Mouse (Mus musculus): ENCODE results near the gene Eppin.
"Not testable (repeated sequence)": the region's sequence is repeated elsewhere in the genome, so short reads cannot be mapped to it uniquely, and the experiment has no call there.

The Eppin gene

DNA sequence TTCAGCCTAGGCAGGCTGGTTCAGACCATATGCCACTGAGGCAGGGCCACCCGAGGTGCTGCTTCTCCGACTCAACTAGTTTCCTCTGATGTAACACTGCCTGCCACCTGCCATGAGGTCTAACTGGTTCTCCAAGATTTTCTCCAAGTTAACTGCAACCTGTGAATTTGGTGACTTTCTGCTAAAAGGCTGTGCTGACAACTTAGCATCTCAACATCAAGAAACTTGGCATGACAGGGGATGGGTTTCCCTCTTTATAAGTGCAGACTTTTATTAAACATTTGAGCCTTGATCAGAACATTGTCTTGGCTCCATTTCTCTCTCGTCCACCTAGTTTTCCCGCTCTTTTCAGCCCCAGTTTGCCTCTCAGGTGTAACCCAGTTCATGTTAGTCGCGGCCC lies 20.0 kb downstream of the Eppin start, which contains the start of gene Spint3:
Spint3 (minus strand) TSS at position 101 of the 400 bp plus-strand sequence.
- DNase-seq (ENCODE audit: low read depth, low spot score); H3K27me3 ChIP-seq (ENCODE audit: control insufficient read depth, insufficient read depth, low read length, poor library complexity, severe bottlenecking); H3K36me3 ChIP-seq (ENCODE audit: control insufficient read depth, insufficient read depth, low read length, poor library complexity, severe bottlenecking): not testable (repeated sequence)

DNA sequence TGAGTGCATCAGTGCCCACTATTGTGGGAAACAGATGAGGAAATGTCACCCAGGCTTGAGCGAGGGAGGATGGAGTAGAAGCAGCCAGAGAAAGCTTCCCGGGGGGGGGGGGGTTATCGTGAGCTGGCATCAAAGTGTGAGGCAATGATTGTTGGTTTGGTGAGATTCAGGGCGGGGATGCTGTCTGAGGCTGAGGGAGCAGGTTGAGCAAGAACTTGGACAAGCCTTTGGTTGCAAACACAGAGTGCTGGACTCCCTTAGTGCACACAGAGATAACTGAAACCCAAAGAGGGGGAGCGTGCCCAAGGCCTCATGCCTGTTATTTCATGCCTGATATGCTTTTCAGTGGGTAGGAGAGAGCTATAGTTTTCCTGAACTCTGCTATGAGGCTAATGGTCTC lies 25.9 kb downstream of the Eppin start:
- Histone ChIP-seq H3K27me3 (ENCODE audit: control insufficient read depth, insufficient read depth, low read length, poor library complexity, severe bottlenecking) (peaks cover 1% of the 10 kb centered on the region), H3K36me3 (ENCODE audit: control insufficient read depth, insufficient read depth, low read length, poor library complexity, severe bottlenecking) (no peaks in the 10 kb centered on the region)
- no peak for DNase-seq (ENCODE audit: low read depth, low spot score)

DNA sequence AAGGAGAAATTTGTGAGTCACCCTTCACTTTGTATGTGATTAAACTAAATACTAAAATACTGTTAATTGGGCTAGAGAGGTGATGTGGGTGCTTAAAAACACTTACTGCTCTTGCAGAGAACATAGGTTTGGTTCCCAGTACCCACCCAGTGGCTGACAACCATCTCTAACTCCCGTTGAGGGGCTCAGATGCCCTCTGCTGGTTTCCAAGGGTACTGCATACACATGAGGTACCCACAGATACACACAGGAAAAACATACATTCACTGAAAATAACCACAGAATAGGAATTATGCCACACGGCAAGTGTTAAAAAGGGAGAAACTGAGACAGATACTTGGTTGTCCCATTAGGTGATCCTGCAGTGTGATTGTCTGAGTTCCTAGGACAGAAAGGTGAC lies 26.4 kb downstream of the Eppin start:
- Histone ChIP-seq H3K36me3 (ENCODE audit: control insufficient read depth, insufficient read depth, low read length, poor library complexity, severe bottlenecking) (no peaks in the 10 kb centered on the region), H3K27me3 (ENCODE audit: control insufficient read depth, insufficient read depth, low read length, poor library complexity, severe bottlenecking) (peaks cover 1% of the 10 kb centered on the region)
- DNase-seq (ENCODE audit: low read depth, low spot score), result no peak

DNA sequence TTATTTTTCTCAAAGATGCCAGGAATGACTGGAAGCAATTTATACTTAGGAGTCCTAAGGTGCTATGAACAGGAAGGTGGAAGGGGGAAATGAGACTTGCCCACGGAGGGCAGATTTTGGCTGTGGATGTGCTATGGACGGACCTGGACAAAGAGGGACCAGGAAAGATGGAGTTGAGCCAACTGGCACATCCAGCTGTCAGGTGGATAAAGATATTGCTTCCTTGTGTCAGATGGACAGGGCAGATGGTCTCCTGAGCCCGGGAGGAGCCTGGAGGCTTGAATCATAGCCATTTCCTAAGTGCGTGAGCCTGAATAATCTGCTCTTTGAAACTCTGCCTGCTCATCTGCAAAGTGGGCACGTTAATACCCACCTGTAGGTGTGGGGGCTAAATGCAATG lies 29.0 kb downstream of the Eppin start:
- no peak for DNase-seq (ENCODE audit: low read depth, low spot score)
- Histone ChIP-seq H3K27me3 (ENCODE audit: control insufficient read depth, insufficient read depth, low read length, poor library complexity, severe bottlenecking) (peaks cover 1% of the 10 kb centered on the region), H3K36me3 (ENCODE audit: control insufficient read depth, insufficient read depth, low read length, poor library complexity, severe bottlenecking) (no peaks in the 10 kb centered on the region)

DNA sequence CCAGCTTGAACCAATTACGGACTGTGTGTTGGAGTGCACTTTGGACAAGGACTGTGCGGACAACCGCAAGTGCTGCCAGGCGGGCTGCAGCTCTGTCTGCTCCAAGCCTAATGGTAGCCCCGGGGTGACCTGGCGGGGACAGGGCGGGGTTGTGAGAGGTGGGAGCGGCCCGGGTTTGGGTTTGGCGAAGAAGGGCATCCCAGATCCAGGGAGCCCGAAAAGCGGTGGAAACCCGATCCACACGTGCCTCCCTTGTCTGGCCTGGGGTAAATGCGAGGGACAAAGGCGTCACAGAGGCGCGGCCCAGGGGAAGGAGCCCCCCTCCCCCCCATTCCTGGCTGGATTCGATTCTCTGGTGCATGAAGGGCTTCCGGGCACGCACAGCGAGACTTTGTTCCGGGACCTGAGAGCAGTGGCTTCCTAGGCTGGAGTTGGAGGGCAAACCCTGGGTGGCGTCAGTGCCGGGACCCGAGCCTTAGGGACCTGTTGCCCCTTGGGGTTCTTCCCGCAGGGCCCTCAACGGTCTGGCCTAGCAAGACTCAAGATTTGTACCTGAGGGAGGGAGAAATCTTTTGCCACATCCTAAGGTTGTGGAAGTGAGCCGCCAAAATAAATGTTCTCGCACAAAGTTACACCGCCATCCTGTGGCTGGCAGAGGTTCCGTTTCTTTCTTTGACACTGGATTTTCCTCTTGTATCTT lies 29.9 kb downstream of the Eppin start:
- Histone ChIP-seq H3K36me3 (ENCODE audit: control insufficient read depth, insufficient read depth, low read length, poor library complexity, severe bottlenecking) (no peaks in the 10 kb centered on the region), H3K27me3 (ENCODE audit: control insufficient read depth, insufficient read depth, low read length, poor library complexity, severe bottlenecking) (peaks cover 1% of the 10 kb centered on the region)
- peak; percentile 9 for DNase-seq (ENCODE audit: low read depth, low spot score)

DNA sequence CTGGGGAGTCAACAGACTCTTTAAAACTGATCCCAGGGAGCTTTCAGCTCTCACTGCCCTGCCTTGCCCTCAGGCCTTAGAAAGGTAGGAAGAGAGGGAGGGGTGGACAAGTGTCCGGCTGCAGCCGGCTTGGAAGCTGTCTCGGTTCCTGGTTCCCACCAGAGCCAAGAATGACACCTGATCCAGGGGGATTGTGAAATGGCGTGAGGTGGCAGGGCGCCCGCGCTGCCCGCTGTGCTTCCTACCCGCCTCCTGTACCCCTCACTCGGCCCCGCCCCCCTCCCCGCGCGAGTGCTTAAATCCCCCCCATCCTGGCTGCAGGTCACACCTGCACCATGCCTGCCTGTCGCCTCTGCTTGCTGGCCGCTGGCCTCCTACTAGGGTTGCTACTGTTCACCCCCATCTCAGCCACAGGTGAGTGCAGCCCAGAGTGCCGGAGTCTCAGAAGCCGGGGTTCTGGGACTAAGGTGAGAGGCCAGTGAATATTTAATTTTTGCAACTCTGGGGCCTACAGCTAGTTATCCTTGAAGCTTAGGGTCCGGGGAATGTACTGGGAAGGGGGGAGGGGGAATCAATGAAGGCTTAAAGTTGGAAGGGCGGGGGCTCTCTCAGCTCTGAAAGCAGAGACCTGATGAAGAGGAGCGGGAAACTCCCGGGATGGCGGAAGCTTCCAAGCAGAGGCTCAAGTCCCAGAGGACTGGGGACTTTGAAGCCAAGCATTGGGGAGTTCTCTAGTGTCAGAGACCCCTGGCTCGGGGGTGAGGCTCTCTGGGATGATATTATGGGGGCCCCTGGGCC lies 30.8 kb downstream of the Eppin start, which contains the start of gene Wfdc2:
Wfdc2 (plus strand) TSS at position 23 of the 798 bp plus-strand sequence.
- DNase-seq (ENCODE audit: low read depth, low spot score), result no peak
- Histone ChIP-seq H3K36me3 (ENCODE audit: control insufficient read depth, insufficient read depth, low read length, poor library complexity, severe bottlenecking) (no peaks in the 10 kb centered on the region), H3K27me3 (ENCODE audit: control insufficient read depth, insufficient read depth, low read length, poor library complexity, severe bottlenecking) (peaks cover 1% of the 10 kb centered on the region)

DNA sequence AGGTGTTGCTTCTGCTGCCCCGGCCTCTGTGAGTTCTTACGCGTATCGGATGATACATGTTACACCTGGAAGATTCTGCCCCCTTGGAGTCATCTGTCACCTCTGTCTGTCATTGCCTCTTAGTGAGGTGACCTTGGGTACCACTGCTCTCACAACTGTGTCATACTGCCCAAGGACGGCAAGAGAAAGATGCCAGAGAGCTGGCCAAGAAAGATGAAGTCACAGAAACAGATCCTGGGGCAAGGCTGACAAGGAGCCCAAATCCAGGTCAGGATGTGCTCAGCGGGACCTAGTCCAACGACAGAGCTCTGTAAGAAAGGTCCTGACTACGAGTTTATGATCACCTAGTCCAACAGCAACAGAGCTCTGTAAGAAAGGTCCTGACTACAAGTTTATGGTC lies 33.3 kb downstream of the Eppin start:
- Histone ChIP-seq H3K27me3 (ENCODE audit: control insufficient read depth, insufficient read depth, low read length, poor library complexity, severe bottlenecking) (peaks cover 1% of the 10 kb centered on the region), H3K36me3 (ENCODE audit: control insufficient read depth, insufficient read depth, low read length, poor library complexity, severe bottlenecking) (no peaks in the 10 kb centered on the region)
- DNase-seq (ENCODE audit: low read depth, low spot score), result no peak

DNA sequence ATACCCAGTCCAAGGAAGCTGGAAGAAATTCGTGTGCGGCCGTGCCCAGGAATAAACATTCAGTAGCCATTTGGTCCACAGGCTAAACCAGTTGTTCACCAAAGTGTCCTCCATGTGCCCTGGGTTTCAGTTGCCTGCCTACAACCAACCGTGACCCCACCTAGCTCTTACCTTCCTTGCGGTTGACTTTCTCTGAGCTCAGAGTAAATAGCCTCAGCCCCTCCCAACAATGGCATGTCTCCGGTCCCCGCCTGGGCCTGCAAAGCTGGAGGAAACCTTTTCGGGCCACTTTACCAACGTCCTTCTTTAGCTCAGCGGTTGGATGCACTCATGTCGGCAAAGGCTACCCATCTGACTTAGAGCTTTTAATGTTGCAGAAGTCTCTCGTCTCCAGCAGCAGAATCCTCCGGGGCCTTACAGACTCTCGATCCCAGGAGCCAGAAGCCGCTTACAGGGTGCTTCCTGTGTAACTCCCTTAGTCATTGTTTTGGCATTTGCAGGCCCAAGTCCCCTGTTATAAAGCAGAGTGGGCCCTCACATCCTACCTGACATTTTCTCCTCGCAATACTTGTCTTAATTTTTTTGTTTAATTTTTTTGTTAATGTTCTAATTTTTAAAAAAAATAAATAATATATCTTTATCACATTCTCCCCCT lies 34.3 kb downstream of the Eppin start:
- Histone ChIP-seq H3K27me3 (ENCODE audit: control insufficient read depth, insufficient read depth, low read length, poor library complexity, severe bottlenecking) (peaks cover 1% of the 10 kb centered on the region; the same call in 1 of the 2 replicates), H3K36me3 (ENCODE audit: control insufficient read depth, insufficient read depth, low read length, poor library complexity, severe bottlenecking) (no peaks in the 10 kb centered on the region)
- DNase-seq (ENCODE audit: low read depth, low spot score), result no peak

DNA sequence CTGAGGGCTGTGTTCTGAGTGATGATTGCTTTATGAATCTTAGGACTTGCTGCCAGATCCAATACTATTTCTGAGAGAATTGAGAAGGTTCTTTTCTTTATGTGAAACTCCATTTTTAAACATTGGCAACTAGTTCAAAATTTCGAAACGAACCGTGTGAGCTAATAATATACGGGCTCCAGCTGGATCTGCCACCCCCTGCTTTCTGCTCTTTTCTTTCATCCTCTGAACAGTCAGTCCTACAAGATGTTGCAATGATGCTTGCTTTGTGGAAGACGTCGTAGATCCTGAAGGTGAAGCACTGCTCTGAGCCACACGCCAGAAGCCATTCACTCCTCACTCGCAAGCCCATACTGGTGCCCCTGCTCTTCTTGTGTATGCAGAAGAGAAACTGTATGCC lies 35.0 kb downstream of the Eppin start:
- H3K36me3 ChIP-seq (ENCODE audit: control insufficient read depth, insufficient read depth, low read length, poor library complexity, severe bottlenecking), result no peaks in the 10 kb centered on the region
- DNase-seq (ENCODE audit: low read depth, low spot score), result no peak

DNA sequence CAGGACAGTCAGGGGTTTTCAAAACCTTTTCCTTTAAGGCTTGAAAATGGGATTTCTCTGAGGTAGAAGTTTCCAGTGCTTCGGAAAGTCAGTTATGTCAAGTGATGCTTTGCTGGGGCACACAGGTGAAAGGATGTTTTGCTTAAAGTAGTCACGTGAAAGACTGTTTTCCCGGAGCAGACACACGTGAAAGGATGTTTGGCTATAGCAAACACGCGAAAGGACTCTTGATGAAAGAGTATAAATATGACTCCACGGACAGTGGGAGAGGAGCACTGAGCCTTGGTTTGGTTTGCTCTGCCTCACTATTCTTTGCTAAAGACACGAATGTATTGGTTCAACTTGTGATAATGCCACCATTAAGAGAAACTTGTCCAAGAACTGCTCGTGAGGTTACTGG lies 41.9 kb downstream of the Eppin start:
- Histone ChIP-seq H3K27me3 (ENCODE audit: control insufficient read depth, insufficient read depth, low read length, poor library complexity, severe bottlenecking) (no peaks in the 10 kb centered on the region), H3K36me3 (ENCODE audit: control insufficient read depth, insufficient read depth, low read length, poor library complexity, severe bottlenecking) (no peaks in the 10 kb centered on the region)
- DNase-seq (ENCODE audit: low read depth, low spot score), result no peak

More for the DNA sequence above, 35.0 kb downstream of the Eppin start:
- peaks cover under 1% of the 10 kb centered on the region; the same call in 1 of the 2 replicates for H3K27me3 ChIP-seq (ENCODE audit: control insufficient read depth, insufficient read depth, low read length, poor library complexity, severe bottlenecking)

DNA sequence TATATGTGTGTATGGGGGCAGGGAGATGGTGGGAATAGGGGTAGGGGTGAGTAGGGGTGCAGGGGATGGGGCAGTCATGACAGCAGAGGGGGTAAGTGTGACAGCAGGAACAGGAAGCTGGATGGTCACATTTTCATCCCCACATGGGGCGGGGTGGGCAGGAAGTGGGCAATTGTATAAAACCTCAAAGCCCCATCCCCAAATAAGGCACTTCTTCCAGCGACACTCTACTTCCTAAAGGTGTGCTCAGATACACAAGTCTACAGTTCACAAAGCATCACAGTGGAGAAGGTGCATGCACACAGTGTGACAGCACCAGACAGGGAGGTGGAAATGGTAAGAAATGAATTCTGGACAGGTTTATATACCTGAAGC lies 42.5 kb downstream of the Eppin start:
- Histone ChIP-seq H3K27me3 (ENCODE audit: control insufficient read depth, insufficient read depth, low read length, poor library complexity, severe bottlenecking) (no peaks in the 10 kb centered on the region), H3K36me3 (ENCODE audit: control insufficient read depth, insufficient read depth, low read length, poor library complexity, severe bottlenecking) (no peaks in the 10 kb centered on the region)
- DNase-seq (ENCODE audit: low read depth, low spot score), result no peak

DNA sequence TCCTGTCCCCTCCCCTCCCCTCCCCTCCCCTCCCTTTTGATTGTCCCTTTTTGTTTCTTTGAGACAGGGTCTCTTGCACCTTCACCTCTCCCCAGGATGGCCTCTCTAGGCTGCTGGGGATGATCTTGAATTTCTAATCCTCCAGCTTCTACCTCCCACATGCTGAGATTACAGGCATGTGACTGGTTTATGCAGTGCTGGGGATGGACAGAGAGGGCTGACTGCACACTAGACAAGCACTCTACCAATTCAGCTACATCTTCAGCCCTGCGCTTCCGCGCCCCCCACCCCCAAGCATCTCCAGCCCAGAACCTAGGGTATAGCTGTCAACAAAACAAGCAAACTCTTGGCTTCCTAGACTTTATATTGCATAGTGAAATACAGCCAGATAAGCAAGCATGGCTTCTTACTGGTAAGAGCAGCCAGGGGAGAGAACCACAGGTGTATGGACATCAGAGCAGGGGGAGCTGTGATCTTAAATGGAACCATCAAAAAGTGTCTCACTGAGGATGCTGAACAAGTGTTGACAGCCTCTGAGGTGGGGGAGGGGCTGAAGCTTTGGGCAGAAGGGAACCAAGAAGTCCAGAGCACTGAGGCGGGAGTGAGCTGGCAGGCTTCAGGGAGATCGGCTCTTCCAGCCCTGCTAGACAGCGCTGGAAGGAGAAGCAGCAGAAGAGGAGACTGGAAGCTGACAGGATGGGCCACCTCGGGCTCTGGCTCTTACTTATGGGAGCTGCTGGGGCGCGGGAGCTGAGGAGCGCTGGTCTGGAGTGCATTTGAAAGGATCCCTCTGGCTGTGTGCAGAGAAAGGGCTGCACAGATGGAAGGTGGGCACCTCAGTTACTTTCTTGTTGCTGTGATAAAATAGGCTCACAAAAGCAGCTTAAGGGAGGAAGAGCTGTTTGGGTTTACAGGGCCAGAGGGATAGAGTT lies 43.2 kb downstream of the Eppin start:
- Histone ChIP-seq H3K27me3 (ENCODE audit: control insufficient read depth, insufficient read depth, low read length, poor library complexity, severe bottlenecking) (no peaks in the 10 kb centered on the region), H3K36me3 (ENCODE audit: control insufficient read depth, insufficient read depth, low read length, poor library complexity, severe bottlenecking) (no peaks in the 10 kb centered on the region)
- DNase-seq (ENCODE audit: low read depth, low spot score), result no peak

DNA sequence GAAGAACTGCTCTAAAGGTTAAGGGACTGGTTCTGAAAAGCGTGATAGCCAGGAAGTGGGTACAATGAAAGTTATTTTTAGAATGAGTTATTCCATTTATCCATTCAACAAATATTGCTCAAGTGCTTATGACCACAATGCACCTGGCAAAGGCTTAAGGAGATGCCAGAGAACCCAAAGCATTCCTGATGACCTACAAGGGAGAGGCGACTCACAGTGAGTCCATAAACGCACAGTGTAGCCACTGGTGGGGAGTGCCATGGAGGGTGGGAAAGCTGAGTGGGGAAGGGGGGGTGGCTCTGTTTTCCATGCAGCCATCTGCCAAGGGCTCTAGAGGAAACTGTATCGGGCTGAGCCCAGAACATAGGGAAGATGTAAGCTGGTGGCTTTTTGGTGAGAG lies 44.1 kb downstream of the Eppin start:
- Histone ChIP-seq H3K27me3 (ENCODE audit: control insufficient read depth, insufficient read depth, low read length, poor library complexity, severe bottlenecking) (no peaks in the 10 kb centered on the region), H3K36me3 (ENCODE audit: control insufficient read depth, insufficient read depth, low read length, poor library complexity, severe bottlenecking) (no peaks in the 10 kb centered on the region)
- no peak for DNase-seq (ENCODE audit: low read depth, low spot score)

DNA sequence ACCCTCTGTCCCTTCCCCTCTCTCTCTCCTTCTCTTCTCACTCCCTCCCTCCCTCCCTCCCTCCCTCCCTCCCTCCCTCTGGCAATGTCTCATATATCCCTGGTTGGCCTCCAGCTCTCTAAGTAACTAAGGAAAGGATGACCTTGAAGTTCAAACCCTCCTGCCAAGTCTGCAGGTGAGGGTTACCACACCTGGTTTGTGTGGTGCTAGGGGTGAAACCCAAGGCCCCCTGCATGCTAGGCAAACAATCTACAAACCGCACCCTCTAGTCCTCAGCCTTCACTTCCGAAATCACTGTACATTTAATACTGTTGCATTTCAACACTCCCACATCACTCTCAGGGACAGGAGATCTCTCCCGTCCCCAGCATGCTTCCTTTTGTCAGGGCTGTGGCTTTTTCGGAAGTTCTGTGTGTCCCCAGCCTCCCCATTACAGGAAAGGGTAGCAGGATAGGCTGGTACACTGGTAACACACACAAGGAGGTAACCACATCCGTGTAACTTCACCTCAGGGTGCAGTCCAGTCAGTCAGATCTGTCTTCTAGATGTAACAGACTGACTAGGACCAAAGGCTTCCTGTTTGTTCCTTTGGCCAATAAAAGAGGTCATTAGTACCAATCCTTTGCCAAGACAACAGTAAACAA lies 48.8 kb downstream of the Eppin start:
- DNase-seq (ENCODE audit: low read depth, low spot score), result no peak
- Histone ChIP-seq H3K36me3 (ENCODE audit: control insufficient read depth, insufficient read depth, low read length, poor library complexity, severe bottlenecking) (no peaks in the 10 kb centered on the region), H3K27me3 (ENCODE audit: control insufficient read depth, insufficient read depth, low read length, poor library complexity, severe bottlenecking) (no peaks in the 10 kb centered on the region)
